Mouse (Mus musculus) bone marrow macrophage, adult 2 months (primary cell): ENCODE results near the gene Mat2a.

ENCODE experiments used
- CTCF ChIP-seq: IDR thresholded peaks from 2 replicates; pipeline ENCODE4 v1.5.1; 2012; ENCODE audit warnings: low read depth, mild to moderate bottlenecking, low read length, moderate library complexity
- POLR2A ChIP-seq: IDR thresholded peaks from 2 replicates; pipeline ENCODE4 v1.6.1; 2012; ENCODE audit warnings: mild to moderate bottlenecking, low read depth, low read length, borderline replicate concordance

GRCm38 (mm10) chr6:72383952-72384351, 55.4 kb downstream of the Mat2a start:
- TF ChIP-seq CTCF (no peak), POLR2A (no peak)
